Mouse (Mus musculus) induced T-regulatory cell, adult 2 months (primary cell): ENCODE data around the gene 4930404H24Rik.
"Not testable (repeated sequence)": the region's sequence is repeated elsewhere in the genome, so short reads cannot be mapped to it uniquely, and the experiment has no call there.

ENCODE experiments used
- DNase-seq: peaks from one replicate; pipeline ENCODE4 v3.0.0-alpha.2; 2012; ENCODE audit warnings: low read depth

Gene 4930404H24Rik

GRCm38 (mm10) chr2:153478583-153478982 is 14.0 kb upstream of the 4930404H24Rik start:
- peak; percentile 72 for DNase-seq

GRCm38 (mm10) chr2:153479486-153479885 is 13.1 kb upstream of the 4930404H24Rik start:
- no peak for DNase-seq

- no peak for DNase-seq
These were observed 11.3 kb upstream of the 4930404H24Rik start for GRCm38 (mm10) chr2:153481108-153481860.

GRCm38 (mm10) chr2:153481861-153482120 is 10.8 kb upstream of the 4930404H24Rik start:
- DNase-seq: no peak

- DNase-seq: no peak
These were observed 9.2 kb upstream of the 4930404H24Rik start for GRCm38 (mm10) chr2:153483118-153483983.

GRCm38 (mm10) chr2:153484071-153484470 is 8.5 kb upstream of the 4930404H24Rik start:
- DNase-seq: no peak

- no peak for DNase-seq
These were observed 2.5 kb upstream of the 4930404H24Rik start for GRCm38 (mm10) chr2:153490116-153490515.

GRCm38 (mm10) chr2:153490940-153491339 is 1.6 kb upstream of the 4930404H24Rik start:
- DNase-seq: peak; percentile 9

GRCm38 (mm10) chr2:153491512-153492178 is 945 bp upstream of the 4930404H24Rik start:
- no peak for DNase-seq

GRCm38 (mm10) chr2:153492179-153492517 is 442 bp upstream of the 4930404H24Rik start:
- no peak for DNase-seq

GRCm38 (mm10) chr2:153493393-153493731 is 772 bp downstream of the 4930404H24Rik start:
- no peak for DNase-seq

- DNase-seq: peak; percentile 59
These were observed 1.2 kb downstream of the 4930404H24Rik start for GRCm38 (mm10) chr2:153493781-153494292.

- peak; percentile 47 for DNase-seq
These were observed 1.8 kb downstream of the 4930404H24Rik start for GRCm38 (mm10) chr2:153494293-153494811.

GRCm38 (mm10) chr2:153495391-153495790 is 2.8 kb downstream of the 4930404H24Rik start:
- DNase-seq: not testable (repeated sequence)

- peak; percentile 50 for DNase-seq
These were observed 3.2 kb downstream of the 4930404H24Rik start for GRCm38 (mm10) chr2:153495818-153496217.

- peak; percentile 7 for DNase-seq
These were observed 3.7 kb downstream of the 4930404H24Rik start for GRCm38 (mm10) chr2:153496301-153496700.

GRCm38 (mm10) chr2:153496898-153497297 is 4.3 kb downstream of the 4930404H24Rik start:
- DNase-seq: no peak

GRCm38 (mm10) chr2:153499154-153499553 is 6.6 kb downstream of the 4930404H24Rik start:
- DNase-seq: no peak

- DNase-seq: no peak
These were observed 13.8 kb downstream of the 4930404H24Rik start for GRCm38 (mm10) chr2:153506385-153506784.

- no peak for DNase-seq
These were observed 15.4 kb downstream of the 4930404H24Rik start for GRCm38 (mm10) chr2:153507969-153508368.

- DNase-seq: no peak
These were observed 15.8 kb downstream of the 4930404H24Rik start for GRCm38 (mm10) chr2:153508405-153508804.
